Mouse (Mus musculus) gonadal fat pad, adult 2 months (tissue): ENCODE measurements around the gene Btbd35f5. TPM values are rescaled to one million over a fixed set of nuclear protein-coding genes. Genes with fewer than 3 reads are reported as not detected.
"Not testable (repeated sequence)": the region's sequence is repeated elsewhere in the genome, so short reads cannot be mapped to it uniquely, and the experiment has no call there.

Experiments used
- DNase-seq: peaks from one replicate; pipeline ENCODE4 v3.0.0-alpha.2; 2012; ENCODE audit warnings: low read depth
- polyA plus RNA-seq: library from polyadenylated mRNA; depleted of rRNA; stranded (reverse); fragments of >200 nt; gene quantifications from 2 replicates; pipeline ENCODE4 v1.2.3, GENCODE M21; 2012; rRNA removed

Btbd35f5 gene
- not detected in 2 replicates for polyA plus RNA-seq

GRCm38 (mm10) chrX:32973597-32973996 lies at the start of gene Btbd35f5:
Gene Btbd35f5, plus strand, starts transcription at chrX:32973897.
- not testable (repeated sequence) for DNase-seq

GRCm38 (mm10) chrX:32941468-32941867 lies 32.2 kb upstream of the Btbd35f5 start, which contains the start of gene Gm21789:
Gene Gm21789, plus strand, starts transcription at chrX:32941768.
- DNase-seq, result not testable (repeated sequence)

Other genes starting within 250 kb of the Btbd35f5 start
- gene Btbd35f21, start 247.8 kb upstream of the Btbd35f5 start, polyA plus RNA-seq, result not detected in 2 replicates
- gene Btbd35f30, start 79.3 kb upstream of the Btbd35f5 start, polyA plus RNA-seq, result not detected in 2 replicates
- not detected in 2 replicates for gene Gm21789, start 32.1 kb upstream of the Btbd35f5 start, polyA plus RNA-seq